Mouse (Mus musculus): ENCODE measurements around the gene Rpl10a.

DNA sequence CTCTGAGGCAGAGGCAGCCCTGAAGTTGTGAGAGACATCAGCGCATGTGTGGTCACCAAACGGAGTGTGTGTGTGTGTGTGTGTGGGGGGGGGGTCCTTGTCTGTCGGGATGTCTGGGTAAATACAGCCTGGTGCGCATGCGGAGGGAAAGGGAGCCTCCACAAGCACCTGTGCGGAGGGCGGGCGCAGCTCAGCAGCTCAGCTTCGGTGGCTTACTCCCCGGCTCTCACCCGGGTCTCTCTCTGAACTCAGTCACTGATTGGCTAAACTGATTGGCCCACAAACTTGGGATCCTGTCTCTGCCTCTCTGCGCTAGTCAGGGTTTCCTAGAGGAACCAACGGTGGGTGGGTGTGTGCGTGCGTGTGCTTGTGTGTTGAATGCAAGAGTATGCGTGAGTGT lies 46.2 kb downstream of the Rpl10a start:
- TF ChIP-seq CTCF (IDR thresholded peaks at IDR 0.05; ENCODE audit: control insufficient read depth, insufficient read depth, low read length) (no peak), POLR2A (IDR thresholded peaks at IDR 0.05; ENCODE audit: borderline replicate concordance, control insufficient read depth, low read depth, low read length) (no peak)
